Mouse (Mus musculus) heart, adult 18-20 months (tissue): Measurements from ENCODE around the gene Gm20835. TPM values are rescaled to one million over a fixed set of nuclear protein-coding genes. Genes with fewer than 3 reads are reported as not detected.
"Not testable (repeated sequence)": the region's sequence is repeated elsewhere in the genome, so short reads cannot be mapped to it uniquely, and the experiment has no call there.

Source experiments
- DNase-seq, 2 experiments: peaks; one replicate each; pipeline ENCODE4 v3.0.0; 2021 to 2022; ENCODE audit warnings: mixed read lengths in 1 of 2
- long read RNA-seq, 2 experiments: library from polyadenylated mRNA; stranded (forward); transcript quantifications; one replicate each; pipeline ENCODE4 v2.0.0; 2021
- total RNA-seq, 2 experiments: library from RNA; stranded (reverse); gene quantifications; 2 replicates each; pipeline ENCODE4 v1.2.3; 2021

Gene Gm20835
- total RNA-seq, result not detected
- long read RNA-seq, experiment 1, result 0 reads
- long read RNA-seq, experiment 2, result 0 reads

- DNase-seq, result not testable (repeated sequence)
Observed at GRCm38 (mm10) chrY:36735190-36735589, at the start of gene Gm20835. Gene Gm20835 (minus strand): TSS chrY:36735290.
